Mouse (Mus musculus): ENCODE results near the gene Zbtb7b.

DNA sequence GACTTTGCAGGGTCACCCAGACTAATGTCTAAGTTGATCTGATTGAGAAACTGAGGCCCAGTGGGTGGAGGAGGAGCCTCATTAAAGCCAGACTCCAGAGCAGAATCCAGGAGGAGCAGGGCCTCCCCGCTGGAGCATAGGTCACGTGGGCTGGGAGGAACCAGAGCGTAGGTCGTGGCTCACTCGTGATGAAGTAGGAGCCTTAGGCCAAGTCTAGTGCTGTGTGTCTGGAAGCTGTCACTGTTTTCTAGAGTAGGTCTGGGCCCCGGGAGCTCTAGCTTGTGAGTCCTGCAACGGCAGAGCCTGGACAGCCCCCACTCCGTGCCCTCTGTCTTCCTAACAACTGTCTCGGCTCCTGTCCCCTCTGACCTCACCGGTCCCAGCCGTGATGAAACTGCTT lies 27.2 kb downstream of the Zbtb7b start:
- no peak for TF ChIP-seq POLR2A (IDR thresholded peaks at IDR 0.05; ENCODE audit: borderline replicate concordance, extremely low read depth, insufficient read depth, insufficient read length, poor library complexity, severe bottlenecking)
- TF ChIP-seq CTCF (IDR thresholded peaks at IDR 0.05; ENCODE audit: borderline replicate concordance, extremely low read depth, insufficient read depth, insufficient read length) = no peak

Measured in brain, embryonic 14.5 days (tissue).